Mouse (Mus musculus) MEL (cell line): ENCODE data around the gene Snx10. TPM values are rescaled to one million over a fixed set of nuclear protein-coding genes. Genes with fewer than 3 reads are reported as not detected.
A peak's percentile ranks its signal among the peaks of the same experiment; 100 is the strongest.

Experiments used
- DNase-seq: peaks from one replicate; pipeline ENCODE4 v3.0.0; 2011; ENCODE audit warnings: low read depth, low spot score
- H3K27ac ChIP-seq: 2 replicates; pipeline ENCODE4 v1.5.1; 2012; ENCODE audit warnings: low read depth, mild to moderate bottlenecking, control low read depth, low read length, moderate library complexity; ENCODE audit not compliant: control insufficient read depth
- H3K27me3 ChIP-seq, 2 experiments: fragments of 150-350 bp in 1 of 2; sonication (generic) in 1 of 2; 2 replicates each; pipeline ENCODE4 v1.6.1; 2012; ENCODE audit warnings: low read length in 2 of 2, mild to moderate bottlenecking in 2 of 2, improper control_type of control experiment in 1 of 2, moderate library complexity in 1 of 2; ENCODE audit not compliant: insufficient read depth in 2 of 2, control insufficient read depth in 1 of 2
- H3K36me3 ChIP-seq, 2 experiments: 2 replicates each; pipeline ENCODE4 v1.6.1; 2012 to 2014; ENCODE audit warnings: low read length in 2 of 2, improper control_type of control experiment in 1 of 2, inconsistent platforms in 1 of 2, mild to moderate bottlenecking in 1 of 2; ENCODE audit not compliant: insufficient read depth in 2 of 2, control insufficient read depth in 1 of 2
- H3K4me1 ChIP-seq, 2 experiments: fragments of 150-350 bp in 1 of 2; sonication (generic) in 1 of 2; 2 replicates each; pipeline ENCODE4 v1.6.1; 2012; ENCODE audit warnings: low read length in 2 of 2, improper control_type of control experiment in 1 of 2, mild to moderate bottlenecking in 1 of 2; ENCODE audit not compliant: insufficient read depth in 2 of 2, control insufficient read depth in 1 of 2
- H3K4me3 ChIP-seq, 2 experiments: fragments of 150-350 bp in 1 of 2; sonication (generic) in 1 of 2; 2 replicates each; pipeline ENCODE4 v1.5.1; 2012; ENCODE audit warnings: low read depth in 2 of 2, low read length in 2 of 2, mild to moderate bottlenecking in 2 of 2, moderate library complexity in 2 of 2, control low read depth in 1 of 2, improper control_type of control experiment in 1 of 2; ENCODE audit not compliant: control insufficient read depth in 1 of 2, insufficient read depth in 1 of 2
- H3K79me2 ChIP-seq: 2 replicates; pipeline ENCODE4 v1.6.1; 2012; ENCODE audit warnings: mild to moderate bottlenecking, low read length, moderate library complexity; ENCODE audit not compliant: control insufficient read depth, poor library complexity, insufficient read depth
- H3K9ac ChIP-seq: 2 replicates; pipeline ENCODE4 v1.6.1; 2012; ENCODE audit warnings: low read depth, mild to moderate bottlenecking, control low read depth, low read length, moderate library complexity; ENCODE audit not compliant: control insufficient read depth, poor library complexity, severe bottlenecking
- H3K9me3 ChIP-seq: fragments of 150-350 bp; sonication (generic); replicated peaks from 2 replicates; pipeline ENCODE4 v1.6.1; 2012; ENCODE audit warnings: mild to moderate bottlenecking, low read length, improper control_type of control experiment, moderate library complexity; ENCODE audit not compliant: insufficient read depth
- CHD2 ChIP-seq: IDR thresholded peaks from 2 replicates; pipeline ENCODE4 v1.6.1; 2011; ENCODE audit warnings: low read length, improper control_type of control experiment
- E2F4 ChIP-seq: IDR thresholded peaks from 2 replicates; pipeline ENCODE4 v1.6.1; 2011; ENCODE audit warnings: low read depth, low read length, improper control_type of control experiment, borderline replicate concordance
- ELF1 ChIP-seq: IDR thresholded peaks from 2 replicates; pipeline ENCODE4 v1.6.1; 2014; ENCODE audit warnings: low read depth, mild to moderate bottlenecking, inconsistent platforms, low read length, improper control_type of control experiment, moderate library complexity
- EP300 ChIP-seq, 2 experiments: IDR thresholded peaks; 2 replicates each; pipeline ENCODE4 v1.6.1; 2011; ENCODE audit warnings: improper control_type of control experiment in 2 of 2, low read length in 2 of 2, low read depth in 1 of 2, mild to moderate bottlenecking in 1 of 2
- GABPA ChIP-seq: IDR thresholded peaks from 2 replicates; pipeline ENCODE4 v1.6.1; 2012; ENCODE audit warnings: low read depth, mild to moderate bottlenecking, inconsistent platforms, low read length, improper control_type of control experiment, moderate library complexity
- GATA1 ChIP-seq: IDR thresholded peaks from 2 replicates; pipeline ENCODE4 v1.6.1; 2011; ENCODE audit warnings: low read depth, low read length, improper control_type of control experiment
- HCFC1 ChIP-seq: IDR thresholded peaks from 2 replicates; pipeline ENCODE4 v1.6.1; 2012; ENCODE audit warnings: low read depth, mild to moderate bottlenecking, inconsistent platforms, low read length, improper control_type of control experiment, moderate library complexity
- JUND ChIP-seq: IDR thresholded peaks from 2 replicates; pipeline ENCODE4 v1.6.1; 2011; ENCODE audit warnings: low read depth, mild to moderate bottlenecking, improper control_type of control experiment, low read length
- KAT2A ChIP-seq: conservative IDR thresholded peaks from 2 replicates; pipeline ENCODE4 v1.6.1; 2012; ENCODE audit warnings: low read depth, low read length, improper control_type of control experiment, inconsistent platforms
- MAX ChIP-seq: IDR thresholded peaks from 2 replicates; pipeline ENCODE4 v1.6.1; 2011; ENCODE audit warnings: low read length, improper control_type of control experiment
- NELFE ChIP-seq: IDR thresholded peaks from 2 replicates; pipeline ENCODE4 v1.6.1; 2011; ENCODE audit warnings: low read depth, low read length, improper control_type of control experiment
- POLR2A ChIP-seq, 2 experiments: IDR thresholded peaks; 2 replicates each; pipeline ENCODE4 v1.6.1; 2011 to 2012; ENCODE audit warnings: low read length in 2 of 2, mild to moderate bottlenecking in 2 of 2, control low read depth in 1 of 2, improper control_type of control experiment in 1 of 2, low read depth in 1 of 2, moderate library complexity in 1 of 2; ENCODE audit not compliant: control insufficient read depth in 1 of 2, insufficient read depth in 1 of 2, poor library complexity in 1 of 2
- RCOR1 ChIP-seq: IDR thresholded peaks from 2 replicates; pipeline ENCODE4 v1.6.1; 2012; ENCODE audit warnings: low read depth, mild to moderate bottlenecking, inconsistent platforms, low read length, improper control_type of control experiment
- TBP ChIP-seq: IDR thresholded peaks from 2 replicates; pipeline ENCODE4 v1.8.0; 2011; ENCODE audit warnings: low read depth, low read length, improper control_type of control experiment
- TCF12 ChIP-seq: IDR thresholded peaks from 2 replicates; pipeline ENCODE4 v1.6.1; 2014; ENCODE audit warnings: low read depth, mild to moderate bottlenecking, inconsistent platforms, low read length, improper control_type of control experiment, moderate library complexity
- ZKSCAN1 ChIP-seq: IDR thresholded peaks from 2 replicates; pipeline ENCODE4 v1.6.1; 2012; ENCODE audit warnings: low read depth, mild to moderate bottlenecking, inconsistent platforms, low read length, improper control_type of control experiment, moderate library complexity
- polyA plus RNA-seq, 2 experiments: library from polyadenylated mRNA; stranded (reverse) in 1 of 2; unstranded in 1 of 2; fragments of >175 nt in 1 of 2; fragments of >200 nt in 1 of 2; gene quantifications; 2 replicates each; pipeline versions ENCODE4 v1.2.1 to v1.2.4; 2012; ENCODE audit warnings: low replicate concordance in 2 of 2, low read depth in 1 of 2; ENCODE audit not compliant: insufficient read length in 2 of 2, insufficient read depth in 1 of 2, missing spikeins in 1 of 2
- total RNA-seq: library from RNA; depleted of rRNA; stranded (reverse); fragments of 300-350 nt; gene quantifications from 2 replicates; pipeline ENCODE4 v1.2.3, GENCODE M21; 2012

Gene Snx10
- total and polyA plus RNA-seq, 3 experiments = 3.9 to 7.0 TPM; not detected in 1

- Histone ChIP-seq H3K9me3 (no peaks in the 10 kb centered on the region), H3K36me3 (peaks cover 0 to 13% of the 10 kb centered on the region in 2 experiments; a peak in 2 of 4 replicates), H3K4me1 (peaks cover 0 to 14% of the 10 kb centered on the region in 2 experiments; a peak in 3 of 4 replicates), H3K4me3 (no peak overlapping the region), H3K79me2 (no peaks in the 10 kb centered on the region), H3K27me3 (no peaks in the 10 kb centered on the region), H3K27ac (no peak overlapping the region), H3K9ac (no peak overlapping the region)
- no peak for TF ChIP-seq ZKSCAN1
- no peak for DNase-seq
These were observed 25.1 kb downstream of the Snx10 start for GRCm38 (mm10) chr6:51548757-51549156.

GRCm38 (mm10) chr6:51551267-51551802, 27.6 kb downstream of the Snx10 start:
- Histone ChIP-seq H3K27ac (peak overlapping the region; percentile 64), H3K4me1 (peaks cover 0 to 3% of the 10 kb centered on the region in 2 experiments; a peak in 3 of 4 replicates)
- peak; percentile 31; the same call in 1 of the 2 replicates for TF ChIP-seq MAX
- TF ChIP-seq TCF12 = no peak
- 0 out of 2 replicates have a peak, but pooled peaks have one; percentile 40 for TF ChIP-seq HCFC1
- TF ChIP-seq JUND = no peak
- no peak for TF ChIP-seq GABPA
- no peak for TF ChIP-seq KAT2A
- peak in 1 of 2 experiments; percentile 52; a peak in 1 of 4 replicates for TF ChIP-seq EP300 (IDR thresholded peaks at IDR 0.05; ENCODE audit: low read depth in 1 of 2, low read length in 2 of 2)
- TF ChIP-seq E2F4 = no peak
- no peak for TF ChIP-seq ELF1
- TF ChIP-seq RCOR1 = peak; percentile 51; the same call in 1 of the 2 replicates
- TF ChIP-seq TBP = peak; percentile 57; the same call in 1 of the 2 replicates
- TF ChIP-seq ZKSCAN1 = no peak
- no peak for TF ChIP-seq CHD2
- peak; percentile 55; the same call in 1 of the 2 replicates for TF ChIP-seq GATA1
- no peak for TF ChIP-seq NELFE
- no peak for TF ChIP-seq POLR2A (IDR thresholded peaks at IDR 0.05; ENCODE audit: control insufficient read depth in 1 of 2, insufficient read depth in 1 of 2, low read depth in 1 of 2, low read length in 2 of 2, poor library complexity in 1 of 2)

More at GRCm38 (mm10) chr6:51551267-51551802, 27.6 kb downstream of the Snx10 start:
- peak; percentile 75 for DNase-seq
- H3K27me3 ChIP-seq = no peaks in the 10 kb centered on the region
- peaks cover 0 to 8% of the 10 kb centered on the region in 2 experiments; a peak in 2 of 4 replicates for H3K36me3 ChIP-seq
- peak overlapping the region; percentile 45 for H3K9ac ChIP-seq
- H3K79me2 ChIP-seq = no peaks in the 10 kb centered on the region
- peak overlapping the region; percentile 14 to 41; a peak in 2 of 4 replicates for H3K4me3 ChIP-seq
- H3K9me3 ChIP-seq = no peaks in the 10 kb centered on the region
